Mouse (Mus musculus) testis, adult 2 months (tissue): ENCODE data around the gene Ranbp6. TPM values are rescaled to one million over a fixed set of nuclear protein-coding genes. Genes with fewer than 3 reads are reported as not detected.

Experiments
- H3K27ac ChIP-seq: fragments of 200-500 bp; 2 replicates; pipeline ENCODE4 v1.5.1; 2012; ENCODE audit warnings: low read depth, low read length; ENCODE audit not compliant: control insufficient read depth, insufficient read depth
- H3K27me3 ChIP-seq: fragments of 200-500 bp; 2 replicates; pipeline ENCODE4 v1.6.1; 2012; ENCODE audit warnings: mild to moderate bottlenecking, low read length, moderate library complexity; ENCODE audit not compliant: control insufficient read depth, insufficient read depth
- H3K36me3 ChIP-seq: fragments of 200-500 bp; 2 replicates; pipeline ENCODE4 v1.6.1; 2012; ENCODE audit warnings: mild to moderate bottlenecking, low read length; ENCODE audit not compliant: control insufficient read depth, insufficient read depth
- H3K4me1 ChIP-seq: fragments of 200-500 bp; 2 replicates; pipeline ENCODE4 v1.6.1; 2012; ENCODE audit warnings: low read length; ENCODE audit not compliant: control insufficient read depth, insufficient read depth
- H3K4me3 ChIP-seq: fragments of 200-500 bp; 2 replicates; pipeline ENCODE4 v1.5.1; 2012; ENCODE audit warnings: low read depth, mild to moderate bottlenecking, low read length, moderate library complexity, mixed read lengths; ENCODE audit not compliant: control insufficient read depth
- CTCF ChIP-seq: fragments of 200-500 bp; IDR thresholded peaks from 2 replicates; pipeline ENCODE4 v1.5.1; 2012; ENCODE audit warnings: low read depth, mild to moderate bottlenecking, inconsistent platforms, low read length, moderate library complexity; ENCODE audit not compliant: control insufficient read depth, insufficient read depth, insufficient replicate concordance
- POLR2A ChIP-seq: fragments of 200-500 bp; IDR thresholded peaks from 2 replicates; pipeline ENCODE4 v1.6.1; 2012; ENCODE audit warnings: low read depth, mild to moderate bottlenecking, inconsistent platforms, low read length, moderate library complexity; ENCODE audit not compliant: control insufficient read depth
- polyA plus RNA-seq: library from polyadenylated mRNA; depleted of rRNA; stranded (reverse); fragments of >200 nt; gene quantifications from 2 replicates; pipeline ENCODE4 v1.2.3, GENCODE M21; 2012; rRNA removed

The Ranbp6 gene
- polyA plus RNA-seq, result 1.2 and 1.6 TPM in 2 replicates

DNA sequence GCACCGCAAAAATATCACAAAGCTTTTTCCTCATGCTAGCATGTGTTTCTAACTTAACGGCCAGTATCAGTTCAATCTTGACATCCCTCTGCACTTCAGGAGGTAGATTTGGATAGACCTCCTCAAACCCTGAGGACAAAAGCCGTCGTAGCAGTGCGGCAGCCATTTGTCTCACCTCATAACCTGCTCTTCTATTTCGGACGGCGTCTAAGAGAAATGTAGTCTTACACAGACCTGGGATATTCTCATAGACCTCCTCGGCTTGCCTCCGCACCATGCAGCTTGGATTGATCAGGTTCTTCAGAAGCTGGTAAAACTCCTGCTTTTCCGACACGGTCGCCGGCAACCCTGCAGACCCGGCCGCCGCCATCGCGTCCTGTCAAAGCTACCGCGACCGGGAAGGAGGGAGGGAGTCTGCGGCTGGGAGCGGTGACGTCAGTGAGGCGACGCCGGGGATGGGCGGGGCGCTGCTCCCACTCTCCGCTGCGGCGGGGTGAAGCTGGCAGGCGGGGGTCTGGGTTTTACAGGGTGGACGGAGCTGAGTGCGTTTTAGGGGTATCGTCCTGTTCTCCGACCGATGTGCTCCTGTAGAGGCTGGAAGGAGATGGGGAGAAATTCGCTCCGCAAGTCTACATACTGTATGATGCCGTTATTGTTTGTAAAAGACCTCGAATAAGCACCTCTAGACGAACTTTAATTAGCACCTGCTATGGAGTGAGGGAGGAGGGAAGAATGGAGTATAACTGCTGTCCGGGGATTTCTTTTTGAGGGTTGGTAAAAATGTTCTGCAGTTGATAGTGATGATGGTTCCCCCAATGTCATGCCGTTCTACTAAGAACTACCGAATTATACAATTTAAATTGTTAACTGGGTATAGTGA lies at the start of gene Ranbp6:
Gene Ranbp6, minus strand, starts transcription at position 394 of the 880 bp plus-strand sequence.
- peak within 1 kb of the TSS; percentile 46; the same call in 1 of the 2 replicates for H3K27ac ChIP-seq
- no peaks in the 10 kb centered on the region for H3K4me1 ChIP-seq
- no peaks in the 10 kb centered on the region for H3K27me3 ChIP-seq
- H3K36me3 ChIP-seq, result no peaks in the 10 kb centered on the region
- H3K4me3 ChIP-seq, result peak within 1 kb of the TSS; percentile 88
- TF ChIP-seq POLR2A (peak; percentile 87), CTCF (no peak)

DNA sequence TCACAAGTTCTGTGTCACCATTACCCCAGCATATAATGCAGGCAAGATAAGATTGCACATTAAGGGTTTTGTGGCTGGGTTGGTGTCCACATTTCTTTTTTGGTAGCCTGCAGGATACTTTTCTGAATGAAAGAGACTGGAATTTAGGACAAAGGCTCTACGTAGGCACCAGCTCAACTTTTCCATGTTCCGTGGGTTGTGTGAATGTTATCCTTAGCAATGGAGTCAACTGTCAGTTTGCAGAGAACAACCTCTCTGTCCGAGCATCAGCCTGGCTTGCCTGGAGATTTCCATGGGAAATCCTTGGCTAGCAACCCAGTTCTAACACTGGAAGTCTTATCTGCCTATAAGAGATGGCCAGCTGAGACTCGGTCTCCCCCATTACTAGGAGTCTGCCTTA lies 48.0 kb upstream of the Ranbp6 start:
- TF ChIP-seq CTCF (no peak), POLR2A (no peak)
- Histone ChIP-seq H3K27ac (no peak overlapping the region), H3K4me3 (no peak overlapping the region), H3K27me3 (no peaks in the 10 kb centered on the region), H3K4me1 (peaks cover 2% of the 10 kb centered on the region; the same call in 1 of the 2 replicates), H3K36me3 (no peaks in the 10 kb centered on the region)

DNA sequence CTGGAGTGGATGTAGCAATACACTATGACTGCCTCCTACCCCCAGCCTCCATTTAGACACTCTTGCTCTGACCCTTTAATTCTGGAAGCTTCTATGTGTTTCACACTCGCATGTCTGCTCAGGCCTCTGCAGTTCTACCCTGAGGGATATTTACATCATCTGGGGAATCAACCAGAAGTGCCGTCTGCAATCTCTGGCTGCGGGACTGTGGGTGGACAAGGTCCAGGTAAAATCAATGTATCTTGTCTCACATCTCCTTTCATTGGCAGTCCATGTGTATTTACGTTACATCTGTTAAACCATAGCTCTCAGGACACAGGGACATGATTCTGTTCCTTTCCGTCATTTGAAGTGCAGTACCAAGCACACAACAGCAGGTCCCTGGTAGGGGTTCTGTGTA lies 44.5 kb upstream of the Ranbp6 start:
- Histone ChIP-seq H3K4me1 (peaks cover 2% of the 10 kb centered on the region; the same call in 1 of the 2 replicates), H3K27ac (no peak overlapping the region), H3K4me3 (no peak overlapping the region), H3K27me3 (no peaks in the 10 kb centered on the region), H3K36me3 (no peaks in the 10 kb centered on the region)
- no peak for TF ChIP-seq POLR2A
- no peak for TF ChIP-seq CTCF

DNA sequence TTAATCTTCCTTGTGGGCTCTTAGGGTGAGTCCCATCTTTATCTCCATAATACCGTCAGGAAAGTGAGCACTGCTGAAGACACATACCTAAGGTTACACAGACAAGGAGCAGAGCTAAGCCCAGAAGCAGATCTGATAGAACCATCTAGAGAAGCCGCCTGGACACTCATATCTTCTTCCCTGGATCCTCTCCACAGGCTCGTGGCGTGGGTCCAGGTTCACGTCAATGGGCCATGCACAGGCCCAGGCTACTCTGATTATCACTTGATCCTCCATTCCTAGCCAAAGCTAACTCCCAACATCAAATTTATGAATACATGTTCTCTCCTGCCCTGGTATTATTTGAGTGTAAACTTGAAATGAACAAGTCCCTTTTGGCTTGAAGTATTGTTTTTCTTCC lies 40.9 kb upstream of the Ranbp6 start:
- H3K4me3 ChIP-seq, result no peak overlapping the region
- TF ChIP-seq CTCF (no peak), POLR2A (no peak)
- no peaks in the 10 kb centered on the region for H3K27me3 ChIP-seq
- no peaks in the 10 kb centered on the region for H3K36me3 ChIP-seq
- no peak overlapping the region for H3K27ac ChIP-seq
- H3K4me1 ChIP-seq, result no peaks in the 10 kb centered on the region

DNA sequence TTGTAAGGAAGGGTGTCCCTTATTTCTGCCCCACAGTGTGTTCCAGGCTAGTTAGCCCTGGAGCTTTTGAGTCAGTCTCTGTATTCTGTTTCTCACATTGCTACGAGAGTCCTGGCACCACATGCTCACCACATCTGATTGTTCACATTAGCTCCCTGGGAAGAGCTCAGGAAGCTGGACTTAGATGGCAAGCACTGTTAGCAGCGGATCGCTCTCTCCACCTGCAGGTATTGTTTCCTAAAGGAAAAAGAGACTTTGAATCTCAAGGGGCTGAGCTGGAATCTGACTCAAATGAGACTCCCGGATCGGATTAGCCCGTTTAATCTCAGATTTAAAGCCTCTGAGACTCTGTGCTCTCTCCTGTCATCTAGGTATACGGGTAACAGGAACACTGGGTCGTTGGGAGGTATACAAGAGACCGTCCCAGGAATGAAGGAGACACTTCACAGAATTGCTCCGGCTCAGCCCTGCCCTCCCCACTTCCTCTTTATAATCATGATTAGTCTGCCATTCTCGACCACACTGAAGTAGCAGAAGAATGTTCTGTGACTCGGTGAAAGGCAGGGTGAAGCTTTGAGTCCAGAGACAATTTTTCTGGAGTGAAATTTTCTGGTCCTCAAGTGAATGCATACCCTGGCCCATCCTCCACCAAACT lies 38.4 kb upstream of the Ranbp6 start:
- TF ChIP-seq CTCF, result no peak
- TF ChIP-seq POLR2A, result no peak
- Histone ChIP-seq H3K36me3 (no peaks in the 10 kb centered on the region), H3K27me3 (no peaks in the 10 kb centered on the region), H3K27ac (no peak overlapping the region), H3K4me1 (no peaks in the 10 kb centered on the region), H3K4me3 (no peak overlapping the region)

DNA sequence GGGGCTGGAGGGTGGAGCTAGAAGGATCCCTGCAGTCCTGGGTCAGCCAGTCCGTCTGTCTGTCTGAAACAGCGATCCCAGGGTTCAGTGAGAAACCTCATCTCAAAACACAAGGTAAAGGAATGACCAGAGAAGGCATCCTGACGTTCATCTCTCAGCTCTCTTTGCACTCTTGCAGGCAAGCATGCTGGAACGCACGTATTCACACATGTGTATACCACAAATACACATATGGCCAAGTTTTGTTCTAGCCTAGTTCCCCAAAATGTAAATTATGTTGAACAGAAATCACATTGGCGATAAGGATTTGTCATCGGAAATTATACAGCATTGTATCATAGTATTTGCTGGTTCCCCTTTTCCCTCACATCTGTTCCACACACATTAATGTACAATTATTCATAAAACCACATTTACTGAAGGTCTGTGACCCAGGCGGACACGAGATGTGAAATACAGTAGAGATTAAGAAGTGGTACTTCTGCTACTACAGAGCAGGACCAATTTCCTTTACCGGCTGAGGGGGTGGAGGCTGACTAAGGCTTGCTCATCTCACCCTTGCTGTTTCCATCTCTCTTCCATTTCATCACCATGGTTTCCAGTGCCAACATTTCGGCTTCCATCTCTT lies 37.3 kb upstream of the Ranbp6 start:
- Histone ChIP-seq H3K27me3 (no peaks in the 10 kb centered on the region), H3K4me3 (no peak overlapping the region)

More for the DNA sequence above, 37.3 kb upstream of the Ranbp6 start:
- H3K4me1 ChIP-seq, result no peaks in the 10 kb centered on the region
- no peak overlapping the region for H3K27ac ChIP-seq
- TF ChIP-seq POLR2A (no peak), CTCF (no peak)
- H3K36me3 ChIP-seq, result no peaks in the 10 kb centered on the region
